Mouse (Mus musculus) neural tube, embryonic 12.5 days (tissue): ENCODE measurements around the gene Cyp2a4. TPM values are rescaled to one million over a fixed set of nuclear protein-coding genes. Genes with fewer than 3 reads are reported as not detected.
"Not testable (repeated sequence)": the region's sequence is repeated elsewhere in the genome, so short reads cannot be mapped to it uniquely, and the experiment has no call there.

Experiments
- ATAC-seq: fragments of 200-750 bp; cut with Nextera tagmentation; 2 replicates; pipeline ENCODE4 v1.8.0; 2017; ENCODE audit warnings: low read depth, mild to moderate bottlenecking, moderate TSS enrichment, moderate library complexity; ENCODE audit not compliant: low FRiP score
- H3K27ac ChIP-seq: fragments of 300-500 bp; sonication (generic); 2 replicates; pipeline ENCODE4 v1.5.1; 2016
- H3K27me3 ChIP-seq: fragments of 300-500 bp; sonication (generic); replicated peaks from 2 replicates; pipeline ENCODE4 v1.6.1; 2016; ENCODE audit warnings: mild to moderate bottlenecking
- H3K36me3 ChIP-seq: fragments of 300-500 bp; sonication (generic); 2 replicates; pipeline ENCODE4 v1.6.1; 2016; ENCODE audit warnings: mild to moderate bottlenecking
- H3K4me1 ChIP-seq: fragments of 300-500 bp; sonication (generic); 2 replicates; pipeline ENCODE4 v1.6.1; 2016
- H3K4me2 ChIP-seq: fragments of 300-500 bp; sonication (generic); replicated peaks from 2 replicates; pipeline ENCODE4 v1.6.1; 2016; ENCODE audit warnings: mild to moderate bottlenecking
- H3K4me3 ChIP-seq: fragments of 300-500 bp; sonication (generic); 2 replicates; pipeline ENCODE4 v1.5.1; 2016
- H3K9ac ChIP-seq: fragments of 300-500 bp; sonication (generic); 2 replicates; pipeline ENCODE4 v1.6.1; 2016; ENCODE audit warnings: mild to moderate bottlenecking
- H3K9me3 ChIP-seq: fragments of 300-500 bp; sonication (generic); 2 replicates; pipeline ENCODE4 v1.6.1; 2016; ENCODE audit warnings: mild to moderate bottlenecking
- WGBS: fragments of 180-500 bp; shearing (Covaris S2); methylation state at CpG from one replicate; pipeline ENCODE4 v1.1.7; 2016; 5-methylcytosine and 5-hydroxymethylcytosine counted together
- polyA plus RNA-seq: library from polyadenylated mRNA; unstranded; fragments of >200 nt; fragmentation: Nextera tagmentation; extraction: Ambion mirVana; gene quantifications from 2 replicates; pipeline ENCODE4 v1.2.1, GENCODE M21; 2016

Cyp2a4 gene
- not detected in 2 replicates for polyA plus RNA-seq

- H3K4me3 ChIP-seq, H3K9me3 ChIP-seq, H3K4me1 ChIP-seq, H3K27ac ChIP-seq, H3K27me3 ChIP-seq, H3K4me2 ChIP-seq, H3K36me3 ChIP-seq, ATAC-seq, H3K9ac ChIP-seq: not testable (repeated sequence)
- 59% methylated on average over 2 of the region's 2 CpGs for WGBS
Observed at GRCm38 (mm10) chr7:26306926-26307325, at the start of gene Cyp2a4. Gene Cyp2a4 (plus strand): TSS chr7:26307169.

DNA sequence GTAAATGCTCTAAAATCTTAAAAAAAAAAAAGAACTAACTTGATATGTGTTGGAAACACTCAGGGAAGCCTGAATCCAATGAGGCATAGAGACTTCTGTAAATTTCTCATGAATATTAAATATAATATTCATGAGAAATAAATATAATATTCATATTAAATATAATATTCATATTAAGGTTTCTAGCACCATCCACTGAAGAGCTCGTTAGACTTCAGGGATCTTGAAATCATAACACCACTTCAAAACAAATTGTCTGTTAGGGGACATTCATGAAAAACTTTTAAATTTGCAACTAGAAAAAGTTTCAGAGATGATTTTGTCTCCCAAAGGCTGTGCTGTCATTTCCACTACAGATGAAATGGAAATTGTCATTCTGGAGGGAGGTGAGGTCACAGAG lies 46.9 kb upstream of the Cyp2a4 start, which contains the start of gene Vmn1r184:
Gene Vmn1r184 (plus strand): TSS at position 301 of the 400 bp plus-strand sequence.
- H3K9me3 ChIP-seq, H3K9ac ChIP-seq, ATAC-seq, H3K4me1 ChIP-seq, H3K4me2 ChIP-seq, H3K36me3 ChIP-seq, H3K27ac ChIP-seq, H3K27me3 ChIP-seq, H3K4me3 ChIP-seq: not testable (repeated sequence)
- 79% methylated on average over 1 of the region's 1 CpGs for WGBS

DNA sequence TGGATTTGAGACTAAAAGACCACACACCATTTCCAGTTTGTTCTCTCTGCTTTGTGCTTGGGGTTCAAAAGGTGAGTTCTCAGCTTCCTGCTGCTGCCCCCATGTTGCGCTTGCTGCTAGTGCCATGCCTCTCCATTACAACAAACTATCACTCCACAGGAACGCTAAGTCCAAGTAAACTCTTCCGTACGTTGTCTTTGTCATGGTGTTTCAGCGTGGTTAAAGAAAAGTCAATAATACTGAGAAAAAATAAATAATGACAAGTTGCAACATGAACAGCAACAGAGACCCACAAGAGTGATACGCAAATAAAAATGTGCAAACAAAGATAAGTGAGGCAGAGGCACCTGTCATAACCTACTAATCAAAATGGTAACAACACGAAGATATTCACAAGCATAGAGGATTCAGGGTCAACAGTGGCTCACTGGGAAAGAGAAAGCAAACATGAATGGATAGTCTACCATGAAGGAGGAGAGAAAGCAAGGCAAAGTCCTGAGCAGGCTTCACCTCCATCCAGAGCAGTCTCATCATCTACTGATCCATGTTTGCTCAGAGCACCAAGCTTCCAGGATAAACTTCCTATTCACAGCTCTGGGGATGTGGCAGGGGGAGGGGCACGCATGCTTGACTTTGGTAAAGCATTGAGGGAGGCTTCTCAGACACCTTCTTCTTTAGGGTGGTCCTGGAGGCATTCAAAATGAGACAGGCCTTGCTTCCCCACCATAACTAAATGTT lies 3.4 kb upstream of the Cyp2a4 start:
- not testable (repeated sequence) for ATAC-seq, H3K9ac ChIP-seq, H3K4me3 ChIP-seq, H3K36me3 ChIP-seq, H3K9me3 ChIP-seq, H3K27ac ChIP-seq, H3K4me1 ChIP-seq, H3K4me2 ChIP-seq, H3K27me3 ChIP-seq
- WGBS, result 87% methylated on average over 8 of the region's 8 CpGs

- H3K27ac ChIP-seq, H3K36me3 ChIP-seq, H3K9ac ChIP-seq, H3K9me3 ChIP-seq, H3K4me2 ChIP-seq, H3K4me3 ChIP-seq, ATAC-seq, H3K27me3 ChIP-seq, H3K4me1 ChIP-seq: not testable (repeated sequence)
- 87% methylated on average over 4 of the region's 4 CpGs for WGBS
Observed at GRCm38 (mm10) chr7:26311786-26312185, 4.8 kb downstream of the Cyp2a4 start.

DNA sequence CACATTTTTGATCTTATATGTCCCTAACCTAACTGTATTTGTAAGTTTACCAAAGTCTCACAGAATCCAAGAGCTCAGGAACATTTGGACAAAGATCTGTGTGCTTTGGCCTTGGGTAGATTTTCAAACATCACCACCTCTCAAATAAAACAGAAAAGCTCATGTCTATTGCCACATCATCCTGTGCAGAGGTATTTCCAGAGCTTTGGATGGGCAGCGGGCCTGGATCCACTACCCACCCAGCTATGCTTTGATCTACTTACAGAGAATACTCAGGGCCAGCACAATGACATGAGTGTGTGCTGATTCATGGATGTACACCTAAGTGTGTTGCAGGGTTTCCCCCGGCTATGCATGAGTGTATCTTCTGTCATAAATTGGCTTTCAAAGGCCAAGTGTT lies 8.2 kb downstream of the Cyp2a4 start:
- 88% methylated on average over 2 of the region's 2 CpGs for WGBS

DNA sequence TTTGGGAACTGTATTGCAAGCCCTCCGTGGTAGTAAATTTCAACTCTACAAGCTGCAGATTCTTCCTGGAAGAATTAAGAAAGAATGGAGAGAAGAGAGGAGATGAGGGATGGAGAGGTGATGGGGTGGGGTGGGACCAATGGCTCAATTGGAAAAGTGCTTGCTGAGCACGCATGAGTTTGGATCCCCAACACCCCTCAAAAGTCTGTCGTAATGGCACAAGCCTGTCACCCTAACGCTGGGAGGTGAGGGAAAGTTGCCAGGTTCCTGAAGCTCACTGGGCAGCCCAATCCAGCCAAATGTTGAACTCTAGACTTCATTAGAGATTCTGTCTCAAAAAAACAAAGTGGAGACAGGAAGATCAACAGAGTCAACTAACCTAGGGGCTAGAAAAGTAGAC lies 8.8 kb downstream of the Cyp2a4 start:
- not testable (repeated sequence) for H3K4me2 ChIP-seq, H3K4me3 ChIP-seq, H3K36me3 ChIP-seq, ATAC-seq, H3K27ac ChIP-seq, H3K4me1 ChIP-seq, H3K9ac ChIP-seq, H3K27me3 ChIP-seq, H3K9me3 ChIP-seq
- WGBS, result 87% methylated on average over 4 of the region's 4 CpGs

More for the DNA sequence above, 8.2 kb downstream of the Cyp2a4 start:
- H3K4me2 ChIP-seq, ATAC-seq, H3K36me3 ChIP-seq, H3K9me3 ChIP-seq, H3K27me3 ChIP-seq, H3K9ac ChIP-seq, H3K4me1 ChIP-seq, H3K4me3 ChIP-seq, H3K27ac ChIP-seq: not testable (repeated sequence)

DNA sequence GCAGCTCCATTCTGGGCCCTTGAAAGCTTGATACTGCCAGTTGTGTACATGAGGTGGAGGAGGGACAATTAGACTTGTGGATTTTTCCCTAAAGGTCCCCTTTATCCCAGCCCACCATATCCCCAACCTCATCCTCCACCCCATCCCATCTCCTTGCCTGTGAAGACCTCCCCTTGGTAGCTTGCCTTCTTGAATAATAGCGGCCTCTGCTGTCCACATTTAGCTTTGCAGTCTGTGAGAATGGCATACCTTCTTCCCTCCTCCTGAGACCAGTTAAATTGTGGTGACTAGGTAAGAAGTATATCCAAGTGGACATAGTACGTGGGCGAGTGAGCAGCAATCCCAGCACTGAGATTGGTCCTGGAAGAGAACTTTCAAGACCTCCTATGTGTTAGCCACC lies 13.4 kb downstream of the Cyp2a4 start:
- not testable (repeated sequence) for H3K4me1 ChIP-seq, H3K9ac ChIP-seq, H3K4me2 ChIP-seq, H3K9me3 ChIP-seq, H3K27me3 ChIP-seq, H3K36me3 ChIP-seq, H3K4me3 ChIP-seq, H3K27ac ChIP-seq, ATAC-seq
- WGBS, result 68% methylated on average over 3 of the region's 3 CpGs

DNA sequence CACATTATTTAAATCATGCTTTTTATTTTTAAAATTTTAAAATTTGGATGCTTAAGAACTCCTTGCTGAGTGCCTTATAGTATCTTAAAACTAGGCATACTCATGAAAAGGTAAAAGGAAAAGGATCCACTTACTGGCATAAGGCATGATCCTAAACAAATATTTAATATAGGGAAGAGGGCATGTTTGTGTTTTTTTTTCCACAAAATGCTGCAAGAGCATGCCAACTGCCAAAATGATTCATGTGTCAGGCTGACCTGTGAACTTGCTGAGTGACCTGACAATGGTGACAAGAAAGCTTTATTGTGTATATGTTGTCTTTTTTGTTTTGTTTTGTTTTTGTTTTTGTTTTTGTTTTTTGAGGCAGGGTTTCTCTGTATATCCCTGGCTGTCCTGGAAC lies 43.2 kb downstream of the Cyp2a4 start:
- H3K9ac ChIP-seq, H3K4me2 ChIP-seq, H3K27me3 ChIP-seq, H3K4me3 ChIP-seq, H3K4me1 ChIP-seq, ATAC-seq, H3K36me3 ChIP-seq, H3K27ac ChIP-seq: not testable (repeated sequence)
- 0 out of 2 replicates have a peak, but pooled peaks cover 11% of the 10 kb centered on the region for H3K9me3 ChIP-seq

- H3K27me3 ChIP-seq, ATAC-seq, H3K4me1 ChIP-seq, H3K27ac ChIP-seq, H3K9ac ChIP-seq, H3K4me3 ChIP-seq, H3K4me2 ChIP-seq, H3K9me3 ChIP-seq, H3K36me3 ChIP-seq: not testable (repeated sequence)
- 72% methylated on average over 3 of the region's 3 CpGs for WGBS
Observed at GRCm38 (mm10) chr7:26352258-26352657, 45.3 kb downstream of the Cyp2a4 start.

GRCm38 (mm10) chr7:26356719-26357118 lies 49.8 kb downstream of the Cyp2a4 start:
- H3K27me3 ChIP-seq, H3K36me3 ChIP-seq, H3K27ac ChIP-seq, H3K9me3 ChIP-seq, H3K4me1 ChIP-seq, H3K4me2 ChIP-seq, H3K9ac ChIP-seq, H3K4me3 ChIP-seq, ATAC-seq: not testable (repeated sequence)
- WGBS, result 91% methylated on average over 6 of the region's 6 CpGs

Other genes with a start within 250 kb of the Cyp2a4 start
- not detected in 2 replicates for gene Cyp2b13, start 245.7 kb upstream of the Cyp2a4 start, polyA plus RNA-seq
- gene Cyp2b9, start 133.8 kb upstream of the Cyp2a4 start, polyA plus RNA-seq, result not detected in 2 replicates
- not detected in 2 replicates for gene Vmn1r184, start 46.8 kb upstream of the Cyp2a4 start, polyA plus RNA-seq
- not detected in 2 replicates for gene Nlrp9c, start 96.5 kb downstream of the Cyp2a4 start, polyA plus RNA-seq
- not detected in 2 replicates for gene Nlrp4a, start 127.9 kb downstream of the Cyp2a4 start, polyA plus RNA-seq
- not detected in 2 replicates for gene Nlrp9a, start 227.9 kb downstream of the Cyp2a4 start, polyA plus RNA-seq